Mouse (Mus musculus) myocyte (in vitro differentiated cells): ENCODE measurements around the gene Ing4.

Experiments used
- MAX ChIP-seq: IDR thresholded peaks from one replicate; pipeline ENCODE4 v1.6.1; 2011; ENCODE audit warnings: low read depth, mild to moderate bottlenecking, control low read depth
- POLR2A ChIP-seq: IDR thresholded peaks from one replicate; pipeline ENCODE4 v1.6.1; 2011; ENCODE audit warnings: low read depth, mild to moderate bottlenecking, control low read depth, moderate library complexity; ENCODE audit not compliant: insufficient read length
- TCF12 ChIP-seq: IDR thresholded peaks from one replicate; pipeline ENCODE4 v1.6.1; 2011; ENCODE audit warnings: mild to moderate bottlenecking, control low read depth; ENCODE audit not compliant: poor library complexity, insufficient read depth, severe bottlenecking

DNA sequence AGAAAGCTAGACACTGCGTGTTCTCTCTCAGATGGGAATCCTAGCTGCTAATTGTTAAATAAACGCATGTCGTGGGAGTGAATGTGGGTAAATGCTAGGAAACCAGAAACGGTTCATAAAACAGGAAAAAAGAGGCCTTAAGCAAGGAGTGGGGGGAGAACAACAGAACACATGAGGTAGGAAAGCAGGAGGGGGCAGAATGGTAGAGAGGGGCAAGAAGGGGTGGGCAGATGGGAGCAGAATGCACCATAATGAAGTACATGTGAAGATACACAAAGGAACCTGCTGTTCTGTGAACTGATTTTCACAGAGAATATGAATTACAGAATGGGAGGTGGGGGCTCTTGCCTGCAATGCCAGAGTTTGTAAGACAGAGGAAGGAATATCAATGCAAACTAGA lies 47.3 kb upstream of the Ing4 start:
- TF ChIP-seq MAX (no peak), TCF12 (no peak), POLR2A (no peak)
